Mouse (Mus musculus) gastrocnemius, postnatal 10 days (tissue): ENCODE data around the gene Gm10031. TPM values are rescaled to one million over a fixed set of nuclear protein-coding genes. Genes with fewer than 3 reads are reported as not detected.

Source experiments
- DNase-seq: peaks from one replicate; pipeline ENCODE4 v3.0.0; 2021; ENCODE audit warnings: mixed read lengths
- total RNA-seq, 2 experiments: library from RNA; stranded (reverse); gene quantifications; 2 replicates each; pipeline ENCODE4 v1.2.3; 2021

Gene Gm10031
- total RNA-seq, 2 experiments from 2014 or later: 34.7 to 35.3 TPM

- no peak for DNase-seq
These were observed 16.2 kb downstream of the Gm10031 start for GRCm38 (mm10) chr1:156539787-156540560.

GRCm38 (mm10) chr1:156543999-156544398, 20.2 kb downstream of the Gm10031 start:
- no peak for DNase-seq

DNA sequence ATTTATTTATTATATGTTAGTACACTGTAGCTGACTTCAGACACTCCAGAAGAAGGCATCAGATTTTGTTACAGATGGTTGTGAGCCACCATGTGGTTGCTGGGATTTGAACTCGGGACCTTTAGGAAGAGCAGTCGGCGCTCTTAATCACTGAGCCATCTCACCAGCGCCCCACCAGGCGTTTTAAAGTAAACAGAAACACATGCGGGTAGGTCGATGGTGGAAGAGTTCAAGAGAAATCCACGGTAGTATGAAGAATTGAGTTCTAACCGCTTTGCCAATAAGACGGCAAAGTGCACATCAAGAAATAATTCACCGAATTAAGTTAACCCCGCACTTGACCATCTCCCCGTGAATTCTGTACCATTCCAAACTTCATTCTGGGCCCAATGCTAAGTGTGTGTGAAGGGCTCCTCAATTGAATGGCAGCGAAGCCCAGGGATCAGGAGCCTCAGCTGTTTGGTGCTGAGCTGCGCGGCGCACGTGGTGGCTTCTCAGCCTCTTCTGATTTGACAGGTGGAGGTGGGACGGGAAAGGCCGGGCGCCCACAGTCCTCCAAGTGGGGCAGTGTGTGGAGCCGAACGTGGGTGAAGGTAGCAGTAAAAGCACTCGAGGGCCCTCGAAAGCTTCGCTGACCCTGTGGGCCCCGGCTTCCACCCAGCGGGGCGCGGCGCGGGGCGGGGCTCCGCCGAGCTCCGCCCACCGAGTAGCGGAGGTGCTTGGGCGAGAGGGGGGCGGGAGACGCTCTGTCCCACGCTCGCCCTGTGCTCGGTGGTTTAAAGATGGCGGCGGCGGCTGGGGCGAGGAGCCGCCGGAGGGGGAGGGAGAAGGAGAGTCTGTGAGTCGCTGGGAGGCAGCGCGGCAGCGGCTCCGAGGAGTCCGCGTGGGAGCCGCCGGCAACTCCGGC, 34.5 kb downstream of the Gm10031 start, which contains the start of gene Abl2:
Gene Abl2, plus strand, starts transcription at position 763 of the 907 bp plus-strand sequence.
- peak; percentile 89 for DNase-seq

GRCm38 (mm10) chr1:156558950-156559640, 35.3 kb downstream of the Gm10031 start:
- DNase-seq: peak; percentile 50

GRCm38 (mm10) chr1:156559641-156560020, 35.8 kb downstream of the Gm10031 start:
- no peak for DNase-seq

GRCm38 (mm10) chr1:156560500-156560899, 36.7 kb downstream of the Gm10031 start:
- DNase-seq: no peak

GRCm38 (mm10) chr1:156565328-156565727, 41.5 kb downstream of the Gm10031 start:
- no peak for DNase-seq

GRCm38 (mm10) chr1:156566132-156566531, 42.3 kb downstream of the Gm10031 start:
- peak; percentile 17 for DNase-seq

DNA sequence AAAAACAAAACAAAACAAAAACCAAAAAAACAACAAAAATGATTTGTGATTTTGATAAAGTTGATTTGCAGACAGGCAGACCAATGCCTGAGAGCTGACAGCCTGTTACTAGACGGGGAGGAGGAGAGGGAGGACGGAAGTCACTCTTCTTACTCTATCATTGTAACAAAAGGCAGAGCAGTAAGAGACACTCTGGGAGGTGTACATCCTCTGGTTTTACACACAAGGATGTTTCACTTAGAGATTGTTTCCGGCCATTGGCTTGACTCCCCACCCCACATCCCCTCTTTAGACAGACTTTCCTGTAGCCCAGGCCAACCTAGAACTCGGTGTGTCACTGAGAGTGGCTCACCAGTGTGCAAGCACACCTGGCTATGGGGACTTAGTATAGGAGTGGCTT, 45.8 kb downstream of the Gm10031 start:
- no peak for DNase-seq

- no peak for DNase-seq
These were observed 49.1 kb downstream of the Gm10031 start for GRCm38 (mm10) chr1:156572952-156573351.

Other genes with a start within 250 kb of the Gm10031 start
- gene Tdrd5, start 220.3 kb upstream of the Gm10031 start, total RNA-seq: not detected
- not detected for gene Nphs2, start 213.3 kb upstream of the Gm10031 start, total RNA-seq
- gene Gm2000, start 158.0 kb upstream of the Gm10031 start, total RNA-seq: 100 to 1,000 TPM; 595 to 608 TPM
- under 1 TPM in 1 of 2 experiments, not detected in 1; 0.16 TPM for gene Axdnd1, start 102.9 kb upstream of the Gm10031 start, total RNA-seq
- 10 to 100 TPM; 12.2 to 17.5 TPM for gene Soat1, start 49.7 kb upstream of the Gm10031 start, total RNA-seq
- gene Abl2, start 34.8 kb downstream of the Gm10031 start, total RNA-seq: 10 to 100 TPM; 16.1 to 18.7 TPM
- 1 to 10 TPM; 7.0 to 8.0 TPM for gene Tor3a, start 150.3 kb downstream of the Gm10031 start, total RNA-seq
- gene Fam20b, start 195.1 kb downstream of the Gm10031 start, total RNA-seq: 10 to 100 TPM; 29.7 to 31.6 TPM